Mouse (Mus musculus) left cerebral cortex, postnatal 10 days (tissue): ENCODE measurements around the gene Hunk. TPM values are rescaled to one million over a fixed set of nuclear protein-coding genes. Genes with fewer than 3 reads are reported as not detected.

Source experiments
- DNase-seq, 2 experiments: peaks; one replicate each; pipeline ENCODE4 v3.0.0; 2021 to 2022; ENCODE audit warnings: low spot score in 2 of 2, mixed read lengths in 1 of 2; ENCODE audit errors: extremely low spot score in 1 of 2
- intact Hi-C: fragments of 180-260 bp; cut with DNase I; formaldehyde crosslinking; loops from one replicate; pipeline ENCODE4 v1.15.1; 2025
- total RNA-seq, 2 experiments: library from RNA; stranded (reverse); gene quantifications; 2 replicates each; pipeline ENCODE4 v1.2.3; 2021

Hunk gene
- total RNA-seq, 2 experiments from 2014 or later = 8.7 TPM

DNA sequence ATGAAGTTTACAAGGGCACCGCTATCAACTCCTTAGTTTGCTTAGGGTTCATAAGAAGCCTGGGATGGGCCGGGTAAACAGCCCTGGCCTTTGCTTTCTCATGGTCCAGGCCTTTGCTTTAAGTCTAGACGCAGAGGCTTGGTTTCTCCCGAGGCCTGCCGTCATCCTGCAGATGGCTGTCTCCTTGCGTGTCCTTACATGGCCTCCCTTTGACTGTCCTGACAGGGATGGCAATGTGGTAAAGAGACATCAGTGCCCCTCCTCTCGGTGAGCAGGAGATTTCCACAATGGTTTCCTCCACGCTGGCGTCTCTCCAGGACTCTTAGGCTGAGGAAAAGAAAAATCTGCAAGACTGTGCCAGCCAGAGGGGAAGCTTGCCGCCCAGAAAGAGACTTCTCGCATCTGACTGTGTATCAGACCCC is 36.3 kb downstream of the Hunk start:
- intact Hi-C loops = no loop called here
- peak; percentile 46 to 73 for DNase-seq

DNA sequence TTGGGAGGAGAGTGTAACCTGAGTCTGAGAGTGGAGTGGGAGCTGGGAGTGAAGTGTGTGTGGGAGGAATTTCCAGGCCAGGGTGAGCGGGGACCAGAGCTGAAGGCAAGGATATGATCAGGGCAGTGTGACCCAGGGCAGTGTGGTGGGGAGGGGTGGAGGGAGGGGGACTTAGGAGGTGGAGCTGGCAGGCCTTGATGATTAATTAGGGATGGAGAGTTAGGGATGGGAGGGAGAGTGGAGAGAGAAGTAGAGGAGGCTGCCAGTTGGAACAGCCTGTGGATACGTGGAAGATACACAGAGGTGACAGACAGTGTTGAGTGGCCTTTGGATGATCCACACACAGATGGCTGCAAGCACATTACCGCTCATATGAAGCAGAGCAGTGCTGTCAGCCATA is 38.1 kb downstream of the Hunk start:
- intact Hi-C loops = no loop called here
- DNase-seq = no peak

DNA sequence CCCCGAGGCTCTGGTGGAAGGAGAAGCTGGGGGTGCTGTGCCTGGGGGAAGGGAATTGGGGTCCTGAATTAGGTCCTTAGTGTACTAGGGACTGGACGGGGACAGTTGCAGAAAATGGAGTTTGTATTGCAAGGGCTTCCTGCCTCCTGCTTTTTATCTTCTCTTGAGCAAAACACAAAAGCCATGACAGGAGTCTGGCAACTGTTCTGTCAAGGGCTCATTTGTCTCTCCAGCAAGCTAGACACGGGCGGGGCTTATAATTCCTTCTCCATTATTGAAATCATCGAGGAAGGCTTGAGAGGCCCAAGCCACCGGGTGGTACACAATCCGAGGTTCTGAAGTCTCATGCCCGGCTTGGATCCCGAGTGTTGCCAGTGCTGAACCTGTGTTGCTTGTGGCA is 38.6 kb downstream of the Hunk start:
- no peak for DNase-seq
- intact Hi-C loops = no loop called here

DNA sequence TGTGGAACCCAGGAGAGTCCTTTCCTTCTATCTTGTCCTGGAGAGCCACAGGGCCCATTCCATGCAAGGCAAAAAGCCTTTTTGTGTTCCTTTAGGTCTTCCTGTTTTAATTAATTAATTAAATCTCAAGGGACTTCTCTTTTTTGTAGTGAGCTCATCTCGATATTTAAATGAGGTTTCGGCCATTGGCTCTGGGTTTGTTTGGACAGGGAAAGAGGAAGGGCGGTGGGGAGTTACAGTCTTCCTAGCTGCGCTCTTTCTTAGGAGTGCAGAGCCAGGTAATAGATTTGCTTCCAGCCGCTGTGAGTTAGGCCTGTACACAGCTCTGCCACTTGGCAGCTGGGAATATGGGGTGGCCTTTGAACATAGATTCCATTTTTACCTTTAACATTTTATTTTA is 40.4 kb downstream of the Hunk start:
- DNase-seq = no peak
- intact Hi-C loops = no loop called here

DNA sequence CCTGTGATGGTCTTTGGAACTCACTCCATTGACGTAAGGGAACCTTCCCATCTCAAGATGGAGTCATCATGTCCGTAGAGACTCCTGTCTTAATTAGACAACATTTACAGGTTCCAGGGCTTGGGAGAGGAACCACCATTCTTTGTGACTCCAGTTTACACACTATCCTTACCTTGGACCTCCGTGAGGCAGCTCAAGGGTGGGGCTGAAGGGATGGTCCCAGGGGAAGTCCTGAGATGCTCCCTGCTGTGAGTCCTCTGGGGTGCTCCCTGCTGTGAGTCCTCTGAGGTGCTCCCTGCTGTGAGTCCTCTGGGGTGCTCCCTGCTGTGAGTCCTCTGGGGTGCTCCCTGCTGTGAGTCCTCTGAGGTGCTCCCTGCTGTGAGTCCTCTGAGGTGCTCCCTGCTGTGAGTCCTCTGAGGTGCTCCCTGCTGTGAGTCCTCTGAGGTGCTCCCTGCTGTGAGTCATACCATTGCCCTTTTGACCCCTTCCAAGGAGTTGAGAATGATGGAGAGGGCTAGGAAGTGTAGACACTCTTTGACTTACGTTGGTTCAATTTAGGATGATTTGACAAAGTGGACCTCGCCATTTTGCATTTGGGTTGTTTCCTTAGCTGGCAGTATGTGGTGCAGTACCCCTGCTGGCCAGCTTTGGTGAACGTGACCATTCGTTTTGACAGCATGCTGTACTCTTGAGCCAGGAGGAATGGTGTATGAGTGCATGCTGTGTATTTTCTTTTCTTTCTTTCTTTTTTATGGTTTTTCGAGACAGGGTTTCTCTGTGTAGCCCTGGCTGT is 42.2 kb downstream of the Hunk start:
- intact Hi-C loops = no loop called here
- no peak for DNase-seq

DNA sequence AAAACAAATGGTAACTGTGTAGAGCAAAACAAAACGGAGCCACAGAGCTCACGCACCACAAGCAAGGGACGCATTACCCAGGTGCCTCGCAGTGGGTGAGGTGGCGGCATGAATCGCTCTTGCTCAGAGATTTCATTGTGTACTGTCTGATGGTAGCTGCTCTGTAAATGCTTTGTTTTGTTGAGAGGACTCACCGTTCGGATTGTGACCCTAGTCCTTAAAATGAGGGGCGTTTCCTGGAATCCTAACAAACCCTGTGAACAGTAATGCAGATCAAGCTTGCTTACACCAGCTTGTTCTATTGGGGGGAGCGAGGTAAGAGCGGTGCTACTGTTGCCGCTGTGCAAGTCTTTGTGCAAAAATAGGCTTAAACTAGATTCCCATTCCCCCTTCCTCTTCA is 47.7 kb downstream of the Hunk start:
- DNase-seq = no peak
- intact Hi-C loops = no loop called here

DNA sequence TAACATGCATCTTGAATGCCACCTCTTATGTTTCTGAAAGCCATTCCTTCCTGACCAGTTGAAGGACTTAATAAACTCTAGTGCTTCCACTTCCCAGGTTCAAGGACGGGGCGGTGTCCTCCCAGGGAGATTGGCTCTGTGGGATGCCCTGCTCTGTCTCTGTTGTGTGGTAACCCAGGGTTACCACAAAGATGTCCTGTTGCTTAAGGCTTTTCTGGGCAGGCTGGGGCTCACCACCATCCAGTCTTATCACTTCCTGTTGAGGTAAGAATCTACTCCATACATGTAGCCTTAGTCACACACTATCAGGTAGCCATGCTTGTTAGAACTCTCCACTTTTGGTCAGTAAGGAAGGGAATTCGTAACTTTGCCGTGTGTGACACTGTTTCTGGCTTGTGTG is 49.4 kb downstream of the Hunk start:
- DNase-seq = no peak
- intact Hi-C loops = no loop called here

DNA sequence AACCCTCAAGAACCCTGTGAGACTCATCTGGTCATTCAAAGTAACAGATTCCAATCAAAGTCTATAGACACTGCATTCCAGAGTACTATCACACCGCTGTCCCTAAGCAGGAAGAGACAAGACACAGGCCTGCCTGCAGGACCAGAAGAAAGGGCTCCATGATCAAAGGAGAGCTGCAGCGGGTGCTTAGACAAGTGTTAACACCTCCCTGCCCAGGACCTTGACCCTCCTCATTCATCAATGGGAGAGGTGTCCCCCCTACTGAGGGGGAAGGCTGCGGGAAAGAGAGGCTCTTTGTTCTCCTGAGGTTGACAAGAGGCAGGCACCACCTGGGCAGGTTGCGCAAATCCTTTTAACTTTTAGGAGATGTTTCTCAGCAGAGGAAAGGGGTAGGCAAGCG is 51.5 kb downstream of the Hunk start:
- intact Hi-C loops = no loop called here
- no peak for DNase-seq

DNA sequence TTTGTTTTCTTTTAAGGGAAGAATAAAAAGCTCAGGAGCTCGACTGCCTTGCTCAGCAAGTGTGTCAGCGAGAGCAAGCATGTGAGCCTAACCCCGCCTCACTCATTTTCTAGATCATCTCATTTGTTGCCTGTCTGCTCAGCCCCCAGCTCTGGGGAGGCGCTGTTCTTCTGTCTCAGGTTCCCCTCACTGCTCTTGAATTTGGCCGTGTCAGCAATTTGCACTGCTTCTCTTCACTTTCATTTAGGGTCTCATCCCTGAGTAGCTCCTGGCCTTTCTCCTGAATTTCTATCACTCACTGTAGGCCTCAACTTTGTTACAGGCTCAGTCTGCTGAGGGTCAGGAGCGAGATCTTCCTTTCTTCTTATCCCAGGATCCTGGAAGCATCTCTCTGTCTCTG is 53.7 kb downstream of the Hunk start:
- no peak for DNase-seq
- intact Hi-C loops = no loop called here

DNA sequence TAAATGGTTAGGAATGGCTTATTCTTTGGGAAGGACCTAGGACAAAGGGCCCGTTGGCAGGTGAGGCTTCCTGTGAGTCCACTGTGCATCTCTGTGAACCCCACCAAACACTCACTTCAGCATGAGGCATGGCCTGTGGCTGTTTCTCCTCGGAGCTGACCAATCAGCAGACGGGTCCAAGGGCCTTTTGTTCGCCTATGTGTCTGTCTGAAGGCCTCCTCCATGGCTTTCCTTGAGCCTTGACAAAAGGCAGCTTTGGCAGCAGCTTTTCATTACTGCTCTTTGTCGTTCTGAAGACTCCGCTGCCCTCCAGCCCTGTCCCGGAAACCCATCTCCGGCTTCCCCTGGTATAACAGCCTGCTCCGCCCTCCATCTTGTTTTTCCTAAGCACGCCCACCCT is 54.8 kb downstream of the Hunk start:
- no peak for DNase-seq
- intact Hi-C loops = no loop called here

DNA sequence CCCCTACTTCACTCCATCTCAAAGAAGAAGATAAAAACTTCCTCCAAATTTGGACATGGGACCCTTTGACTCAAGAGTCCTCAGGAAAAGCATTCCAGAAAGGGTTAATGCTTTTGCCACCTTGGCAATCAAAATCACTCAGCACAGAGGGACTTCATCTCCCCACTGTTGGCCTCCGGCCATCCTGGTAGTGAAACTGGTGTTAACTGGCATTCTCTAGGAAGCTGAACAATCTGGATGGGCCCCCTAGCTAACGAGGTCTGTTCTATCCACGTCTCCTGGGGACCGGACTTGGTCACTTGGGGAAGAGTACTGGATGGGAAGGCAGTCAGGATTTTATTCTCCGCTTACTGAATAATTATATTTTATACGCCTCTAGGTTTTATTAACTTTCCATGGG is 57.2 kb downstream of the Hunk start:
- intact Hi-C loops = no loop called here
- DNase-seq = no peak

DNA sequence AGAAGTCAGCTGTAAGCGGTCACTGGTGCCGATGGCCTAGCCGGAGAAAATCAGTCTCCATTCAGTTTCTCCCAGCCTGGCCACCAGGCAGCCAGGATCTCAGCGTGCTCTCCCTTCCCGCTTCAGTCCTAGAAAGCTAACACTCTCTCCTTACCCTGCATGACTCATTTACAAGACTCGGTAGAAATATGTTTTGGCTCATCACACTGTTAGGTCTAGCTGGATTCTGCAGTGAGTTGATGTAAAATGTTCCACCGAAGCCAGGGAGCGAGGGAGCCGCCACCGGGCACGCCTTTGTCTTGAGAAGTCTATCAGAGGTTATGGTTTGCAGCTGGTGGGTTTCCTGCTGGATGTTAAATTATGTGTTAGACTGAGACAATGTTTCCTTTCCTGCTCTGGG is 67.4 kb downstream of the Hunk start:
- intact Hi-C loops = no loop called here
- DNase-seq = no peak

DNA sequence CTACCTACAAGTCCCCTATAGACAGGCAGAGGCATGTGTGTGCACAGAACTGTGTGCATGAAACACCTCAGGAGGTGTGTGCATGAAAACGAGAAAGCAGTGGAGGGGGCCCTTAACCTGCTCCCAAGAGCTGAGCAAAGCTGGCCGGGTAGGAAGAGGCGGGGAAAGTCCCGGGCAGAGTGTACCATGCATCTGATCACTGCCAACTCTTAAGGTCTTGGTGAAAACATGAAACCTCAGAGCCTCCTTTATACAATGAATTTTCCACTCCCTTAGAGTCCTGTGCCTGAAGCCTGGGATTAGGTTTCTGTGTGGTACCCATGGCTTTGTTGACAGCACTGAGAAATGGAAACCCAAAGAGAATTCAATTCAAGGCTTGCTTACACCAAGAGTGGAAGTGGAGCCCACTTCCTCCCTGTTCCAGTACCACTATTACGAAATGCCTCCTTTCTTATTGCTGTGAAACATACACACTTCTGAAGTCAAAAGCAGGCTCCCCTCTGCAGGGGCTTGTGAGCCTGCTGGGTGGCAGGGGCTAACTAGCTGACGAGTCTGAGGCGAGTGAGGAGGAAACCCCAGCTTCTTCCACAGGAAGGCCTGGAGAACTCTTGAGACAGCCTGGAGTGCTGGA is 70.8 kb downstream of the Hunk start:
- intact Hi-C loops = no loop called here
- DNase-seq = no peak

DNA sequence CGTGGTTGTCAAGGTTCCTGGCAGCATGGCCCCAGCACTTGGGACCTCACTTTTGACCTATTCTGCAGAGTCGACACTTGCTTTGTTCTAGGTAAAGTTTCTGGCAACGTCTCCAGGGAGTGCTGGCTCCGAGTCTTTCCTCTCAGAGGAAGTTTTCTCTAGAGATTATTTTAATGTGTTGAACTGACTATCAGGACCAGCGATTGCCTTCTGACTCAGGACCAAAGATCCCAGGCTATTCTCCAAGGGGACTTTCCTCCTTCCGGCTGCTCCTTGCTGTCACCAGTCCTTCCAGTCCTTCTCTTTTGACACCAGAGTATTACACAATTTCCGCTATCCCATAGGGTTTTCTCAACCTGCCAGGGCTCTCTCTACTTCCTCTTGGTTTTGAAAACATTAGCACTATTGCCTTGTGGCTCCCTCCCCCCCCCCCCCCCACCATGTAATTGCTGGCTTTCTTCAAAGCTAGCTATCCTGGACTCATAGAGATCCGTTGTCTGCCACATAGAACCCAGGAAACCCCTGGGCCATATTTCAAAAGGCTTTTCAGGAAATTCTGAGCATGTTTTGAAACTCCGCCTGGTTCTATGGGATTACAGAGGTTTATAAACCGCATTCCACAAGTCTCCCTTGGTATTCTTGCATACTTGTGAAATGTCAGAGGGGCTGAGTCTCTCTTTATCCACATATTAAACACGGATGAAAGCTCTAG is 73.2 kb downstream of the Hunk start:
- no peak for DNase-seq
- intact Hi-C loops = no loop called here

DNA sequence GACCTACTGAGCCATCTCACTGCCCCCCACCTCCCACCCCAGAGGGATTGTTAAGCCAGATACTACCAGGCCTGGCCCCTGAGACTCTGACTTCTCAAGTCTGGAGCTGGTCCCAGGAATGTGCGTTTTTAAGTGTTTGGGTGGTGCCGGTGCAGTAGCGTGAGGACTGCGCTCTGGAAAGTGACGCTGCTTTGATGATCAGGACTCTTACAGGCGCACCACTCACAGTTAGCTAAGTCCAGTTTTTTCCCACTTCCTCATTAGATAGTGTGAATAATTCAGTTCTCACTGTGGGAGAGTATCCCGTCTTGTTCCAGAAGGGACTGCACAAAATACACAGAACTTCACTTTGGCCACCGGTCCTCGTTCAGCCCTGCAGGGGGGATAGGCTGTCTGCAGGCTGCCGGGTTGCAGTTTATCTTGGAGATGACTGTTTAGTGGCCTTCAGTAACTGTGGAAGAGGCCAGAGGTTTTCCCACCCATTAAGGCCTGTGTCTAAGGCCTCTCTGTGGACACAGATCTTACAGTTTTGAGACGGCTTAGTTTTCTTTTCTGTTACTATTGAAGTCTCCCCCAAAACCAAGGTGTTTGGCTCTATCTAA is 75.6 kb downstream of the Hunk start:
- intact Hi-C loops = no loop called here
- peak in 1 of 2 experiments; percentile 37 for DNase-seq

DNA sequence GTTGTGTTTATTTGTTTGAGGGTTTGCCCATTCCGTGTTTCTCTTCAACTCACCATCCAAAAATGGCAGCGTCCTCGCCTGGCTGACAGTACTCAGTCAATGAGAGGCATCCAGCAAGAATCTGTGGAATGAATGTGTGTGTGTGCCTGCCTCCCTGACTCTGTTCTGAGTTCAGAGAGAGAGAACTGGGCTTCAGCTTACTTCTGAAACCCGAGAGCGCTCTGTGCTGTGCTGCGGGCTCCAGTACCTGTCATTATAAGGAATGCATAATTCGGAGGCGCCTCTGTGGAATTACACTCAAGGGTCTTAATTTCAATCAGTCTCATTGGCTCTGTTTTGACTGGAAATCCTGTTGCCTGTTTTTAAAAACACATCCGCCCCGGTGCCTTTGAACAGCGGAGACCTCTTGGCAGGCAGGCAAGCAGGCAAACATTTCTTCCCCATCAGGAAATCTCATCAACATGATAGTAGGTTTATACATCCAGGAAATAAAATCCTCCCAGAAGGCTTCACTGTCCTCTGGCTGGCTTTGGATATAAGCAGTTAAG is 77.0 kb downstream of the Hunk start:
- DNase-seq = peak in 1 of 2 experiments; percentile 51
- intact Hi-C loops = no loop called here

DNA sequence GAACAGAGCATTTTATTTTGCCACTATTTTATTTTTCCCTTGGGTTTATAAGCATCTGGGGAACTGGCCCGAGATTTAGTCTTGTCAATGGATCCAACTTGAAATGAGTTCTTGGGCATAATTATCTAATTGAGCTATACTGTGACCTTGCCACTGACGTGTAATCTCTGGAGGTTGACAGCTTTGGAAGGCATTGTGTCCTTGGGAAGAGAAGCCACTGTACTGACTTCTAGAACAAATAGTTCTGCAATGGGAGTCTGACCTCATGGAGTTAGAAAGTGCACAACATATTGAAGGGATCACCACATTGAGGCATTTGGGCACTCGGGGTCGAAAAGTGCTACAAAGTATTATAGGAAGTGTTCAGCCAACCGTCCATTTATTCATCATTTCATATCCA is 79.3 kb downstream of the Hunk start:
- no peak for DNase-seq

DNA sequence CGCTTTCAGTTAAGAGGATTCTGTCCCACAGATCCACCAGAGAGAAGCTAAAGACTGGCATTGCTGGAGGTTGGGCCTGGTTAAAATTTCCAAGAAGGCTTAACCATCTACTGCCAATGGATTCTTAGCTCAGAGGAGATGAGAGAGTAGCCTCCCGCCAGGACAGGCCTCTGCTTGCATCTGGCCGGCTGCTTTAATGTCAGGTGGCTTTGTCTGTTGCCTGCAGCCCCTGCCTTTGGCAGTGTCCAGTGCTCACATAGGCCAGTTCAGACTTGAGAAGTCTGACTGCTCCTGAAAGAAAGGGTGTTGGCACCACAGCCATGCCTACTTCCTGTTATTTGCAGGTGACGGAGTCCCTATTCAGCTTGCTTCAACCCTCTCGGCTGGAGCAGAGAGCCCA is 82.5 kb downstream of the Hunk start:
- DNase-seq = no peak
- intact Hi-C loops = no loop called here

More for the DNA sequence above, 79.3 kb downstream of the Hunk start:
- intact Hi-C loops = no loop called here

DNA sequence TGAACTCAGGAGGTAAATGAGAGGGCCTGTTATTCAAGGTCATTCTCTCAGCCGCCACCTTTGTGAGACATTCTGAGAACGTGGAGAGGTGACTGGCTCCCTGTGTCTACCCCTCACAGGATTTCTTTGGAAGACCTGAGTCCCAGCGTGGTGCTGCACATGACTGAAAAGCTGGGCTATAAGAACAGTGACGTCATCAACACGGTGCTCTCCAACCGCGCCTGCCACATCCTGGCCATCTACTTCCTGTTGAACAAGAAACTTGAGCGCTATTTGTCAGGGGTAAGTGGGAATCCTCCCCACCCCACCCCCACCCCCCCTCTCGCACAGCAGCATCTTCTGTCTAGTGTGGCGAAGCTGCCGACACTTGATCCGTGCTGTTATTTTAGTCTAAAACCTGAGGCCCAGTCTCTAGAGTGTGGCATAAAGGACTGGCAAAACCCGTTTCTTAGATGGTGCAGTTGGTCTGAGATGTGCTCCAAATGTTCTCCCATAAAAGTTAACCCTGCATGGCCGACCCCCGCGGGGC is 90.0 kb downstream of the Hunk start:
- intact Hi-C loops = no loop called here
- no peak for DNase-seq
